Mouse (Mus musculus) MEL (cell line): ENCODE measurements around the gene Mpig6b. TPM values are rescaled to one million over a fixed set of nuclear protein-coding genes. Genes with fewer than 3 reads are reported as not detected.
A peak's percentile ranks its signal among the peaks of the same experiment; 100 is the strongest.

Experiments
- DNase-seq: peaks from one replicate; pipeline ENCODE4 v3.0.0; 2011; ENCODE audit warnings: low read depth, low spot score
- H3K27ac ChIP-seq: 2 replicates; pipeline ENCODE4 v1.5.1; 2012; ENCODE audit warnings: low read depth, mild to moderate bottlenecking, control low read depth, low read length, moderate library complexity; ENCODE audit not compliant: control insufficient read depth
- H3K27me3 ChIP-seq, 2 experiments: fragments of 150-350 bp in 1 of 2; sonication (generic) in 1 of 2; 2 replicates each; pipeline ENCODE4 v1.6.1; 2012; ENCODE audit warnings: low read length in 2 of 2, mild to moderate bottlenecking in 2 of 2, improper control_type of control experiment in 1 of 2, moderate library complexity in 1 of 2; ENCODE audit not compliant: insufficient read depth in 2 of 2, control insufficient read depth in 1 of 2
- H3K36me3 ChIP-seq, 2 experiments: 2 replicates each; pipeline ENCODE4 v1.6.1; 2012 to 2014; ENCODE audit warnings: low read length in 2 of 2, improper control_type of control experiment in 1 of 2, inconsistent platforms in 1 of 2, mild to moderate bottlenecking in 1 of 2; ENCODE audit not compliant: insufficient read depth in 2 of 2, control insufficient read depth in 1 of 2
- H3K4me1 ChIP-seq, 2 experiments: fragments of 150-350 bp in 1 of 2; sonication (generic) in 1 of 2; 2 replicates each; pipeline ENCODE4 v1.6.1; 2012; ENCODE audit warnings: low read length in 2 of 2, improper control_type of control experiment in 1 of 2, mild to moderate bottlenecking in 1 of 2; ENCODE audit not compliant: insufficient read depth in 2 of 2, control insufficient read depth in 1 of 2
- H3K4me3 ChIP-seq, 2 experiments: fragments of 150-350 bp in 1 of 2; sonication (generic) in 1 of 2; 2 replicates each; pipeline ENCODE4 v1.5.1; 2012; ENCODE audit warnings: low read depth in 2 of 2, low read length in 2 of 2, mild to moderate bottlenecking in 2 of 2, moderate library complexity in 2 of 2, control low read depth in 1 of 2, improper control_type of control experiment in 1 of 2; ENCODE audit not compliant: control insufficient read depth in 1 of 2, insufficient read depth in 1 of 2
- H3K79me2 ChIP-seq: 2 replicates; pipeline ENCODE4 v1.6.1; 2012; ENCODE audit warnings: mild to moderate bottlenecking, low read length, moderate library complexity; ENCODE audit not compliant: control insufficient read depth, poor library complexity, insufficient read depth
- H3K9ac ChIP-seq: 2 replicates; pipeline ENCODE4 v1.6.1; 2012; ENCODE audit warnings: low read depth, mild to moderate bottlenecking, control low read depth, low read length, moderate library complexity; ENCODE audit not compliant: control insufficient read depth, poor library complexity, severe bottlenecking
- H3K9me3 ChIP-seq: fragments of 150-350 bp; sonication (generic); replicated peaks from 2 replicates; pipeline ENCODE4 v1.6.1; 2012; ENCODE audit warnings: mild to moderate bottlenecking, low read length, improper control_type of control experiment, moderate library complexity; ENCODE audit not compliant: insufficient read depth
- BHLHE40 ChIP-seq: IDR thresholded peaks from 2 replicates; pipeline ENCODE4 v1.6.1; 2012; ENCODE audit warnings: low read depth, mild to moderate bottlenecking, inconsistent platforms, low read length, improper control_type of control experiment, borderline replicate concordance
- CHD2 ChIP-seq: IDR thresholded peaks from 2 replicates; pipeline ENCODE4 v1.6.1; 2011; ENCODE audit warnings: low read length, improper control_type of control experiment
- E2F4 ChIP-seq: IDR thresholded peaks from 2 replicates; pipeline ENCODE4 v1.6.1; 2011; ENCODE audit warnings: low read depth, low read length, improper control_type of control experiment, borderline replicate concordance
- ELF1 ChIP-seq: IDR thresholded peaks from 2 replicates; pipeline ENCODE4 v1.6.1; 2014; ENCODE audit warnings: low read depth, mild to moderate bottlenecking, inconsistent platforms, low read length, improper control_type of control experiment, moderate library complexity
- EP300 ChIP-seq, 2 experiments: IDR thresholded peaks; 2 replicates each; pipeline ENCODE4 v1.6.1; 2011; ENCODE audit warnings: improper control_type of control experiment in 2 of 2, low read length in 2 of 2, low read depth in 1 of 2, mild to moderate bottlenecking in 1 of 2
- JUND ChIP-seq: IDR thresholded peaks from 2 replicates; pipeline ENCODE4 v1.6.1; 2011; ENCODE audit warnings: low read depth, mild to moderate bottlenecking, improper control_type of control experiment, low read length
- MAFK ChIP-seq: IDR thresholded peaks from 2 replicates; pipeline ENCODE4 v1.6.1; 2011; ENCODE audit warnings: low read depth, mild to moderate bottlenecking, low read length, improper control_type of control experiment, borderline replicate concordance
- MAX ChIP-seq: IDR thresholded peaks from 2 replicates; pipeline ENCODE4 v1.6.1; 2011; ENCODE audit warnings: low read length, improper control_type of control experiment
- MAZ ChIP-seq: IDR thresholded peaks from 2 replicates; pipeline ENCODE4 v1.6.1; 2012; ENCODE audit warnings: low read depth, mild to moderate bottlenecking, inconsistent platforms, low read length, improper control_type of control experiment
- MEF2A ChIP-seq: IDR thresholded peaks from 2 replicates; pipeline ENCODE4 v1.6.1; 2014; ENCODE audit warnings: low read depth, mild to moderate bottlenecking, inconsistent platforms, low read length, improper control_type of control experiment; ENCODE audit not compliant: poor library complexity, insufficient replicate concordance, severe bottlenecking; ENCODE audit errors: extremely low read depth
- MYB ChIP-seq: IDR thresholded peaks from 2 replicates; pipeline ENCODE4 v1.6.1; 2011; ENCODE audit warnings: mild to moderate bottlenecking, low read depth, low read length, improper control_type of control experiment
- MYC ChIP-seq: IDR thresholded peaks from 2 replicates; pipeline ENCODE4 v1.6.1; 2011; ENCODE audit warnings: low read depth, mild to moderate bottlenecking, low read length, improper control_type of control experiment, moderate library complexity
- NRF1 ChIP-seq: IDR thresholded peaks from 2 replicates; pipeline ENCODE4 v1.6.1; 2014; ENCODE audit warnings: low read depth, mild to moderate bottlenecking, inconsistent platforms, low read length, improper control_type of control experiment, moderate library complexity; ENCODE audit not compliant: poor library complexity, insufficient read depth, severe bottlenecking
- POLR2A ChIP-seq, 2 experiments: IDR thresholded peaks; 2 replicates each; pipeline ENCODE4 v1.6.1; 2011 to 2012; ENCODE audit warnings: low read length in 2 of 2, mild to moderate bottlenecking in 2 of 2, control low read depth in 1 of 2, improper control_type of control experiment in 1 of 2, low read depth in 1 of 2, moderate library complexity in 1 of 2; ENCODE audit not compliant: control insufficient read depth in 1 of 2, insufficient read depth in 1 of 2, poor library complexity in 1 of 2
- RCOR1 ChIP-seq: IDR thresholded peaks from 2 replicates; pipeline ENCODE4 v1.6.1; 2012; ENCODE audit warnings: low read depth, mild to moderate bottlenecking, inconsistent platforms, low read length, improper control_type of control experiment
- SIN3A ChIP-seq: IDR thresholded peaks from 2 replicates; pipeline ENCODE4 v1.6.1; 2012; ENCODE audit warnings: low read length, improper control_type of control experiment, inconsistent platforms
- SMC3 ChIP-seq: IDR thresholded peaks from 2 replicates; pipeline ENCODE4 v1.6.1; 2011; ENCODE audit warnings: low read depth, low read length, improper control_type of control experiment
- TBP ChIP-seq: IDR thresholded peaks from 2 replicates; pipeline ENCODE4 v1.8.0; 2011; ENCODE audit warnings: low read depth, low read length, improper control_type of control experiment
- UBTF ChIP-seq: IDR thresholded peaks from 2 replicates; pipeline ENCODE4 v1.6.1; 2012; ENCODE audit warnings: low read depth, mild to moderate bottlenecking, inconsistent platforms, low read length, improper control_type of control experiment, moderate library complexity, borderline replicate concordance; ENCODE audit not compliant: insufficient read depth
- USF1 ChIP-seq: IDR thresholded peaks from 2 replicates; pipeline ENCODE4 v1.6.1; 2014; ENCODE audit warnings: low read depth, mild to moderate bottlenecking, inconsistent platforms, low read length, improper control_type of control experiment, moderate library complexity
- ZC3H11A ChIP-seq: IDR thresholded peaks from 2 replicates; pipeline ENCODE4 v1.6.1; 2012; ENCODE audit warnings: low read depth, mild to moderate bottlenecking, inconsistent platforms, low read length, improper control_type of control experiment
- ZMIZ1 ChIP-seq: IDR thresholded peaks from 2 replicates; pipeline ENCODE4 v1.6.1; 2012; ENCODE audit warnings: low read depth, mild to moderate bottlenecking, inconsistent platforms, low read length, improper control_type of control experiment, moderate library complexity
- polyA plus RNA-seq, 2 experiments: library from polyadenylated mRNA; stranded (reverse) in 1 of 2; unstranded in 1 of 2; fragments of >175 nt in 1 of 2; fragments of >200 nt in 1 of 2; gene quantifications; 2 replicates each; pipeline versions ENCODE4 v1.2.1 to v1.2.4; 2012; ENCODE audit warnings: low replicate concordance in 2 of 2, low read depth in 1 of 2; ENCODE audit not compliant: insufficient read length in 2 of 2, insufficient read depth in 1 of 2, missing spikeins in 1 of 2
- total RNA-seq: library from RNA; depleted of rRNA; stranded (reverse); fragments of 300-350 nt; gene quantifications from 2 replicates; pipeline ENCODE4 v1.2.3, GENCODE M21; 2012

Mpig6b gene
- total and polyA plus RNA-seq, 3 experiments = not detected

DNA sequence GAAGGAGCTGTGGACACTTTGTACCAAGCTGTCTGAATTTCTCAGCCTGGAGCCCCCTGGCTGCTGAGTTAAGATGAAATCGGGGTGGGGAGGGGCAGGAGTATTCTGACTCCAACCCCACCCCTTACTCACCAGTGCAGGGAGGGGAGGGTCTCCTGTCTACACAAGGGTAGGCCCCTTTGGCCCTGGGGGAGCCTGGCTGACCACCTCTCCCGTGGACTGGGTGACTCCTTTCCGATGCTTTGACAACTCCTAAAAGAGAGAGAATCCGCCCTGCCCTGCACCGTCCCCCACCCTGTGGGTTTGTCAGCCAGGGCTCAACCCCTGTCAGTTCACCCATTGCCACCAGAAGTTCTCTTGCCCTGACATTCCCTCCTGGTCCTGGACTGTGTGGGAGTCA is 39.8 kb downstream of the Mpig6b start:
- Histone ChIP-seq H3K4me1 (peaks cover 17 to 55% of the 10 kb centered on the region in 2 experiments; a peak in 3 of 4 replicates), H3K79me2 (peaks cover 39% of the 10 kb centered on the region)
- TF ChIP-seq SMC3 = peak; percentile 0
- TF ChIP-seq CHD2 = no peak
- peak; percentile 12; the same call in 1 of the 2 replicates for TF ChIP-seq ZMIZ1
- TF ChIP-seq RCOR1 = no peak
- TF ChIP-seq MYC = no peak
- TF ChIP-seq, all 39 proteins: peak for 2
- Histone ChIP-seq H3K4me3 (peak overlapping the region; percentile 42 to 45), H3K9ac (peak overlapping the region; percentile 63), H3K27ac (peak overlapping the region; percentile 62), H3K36me3 (peaks cover 0 to 46% of the 10 kb centered on the region in 2 experiments; a peak in 2 of 4 replicates), H3K27me3 (no peaks in the 10 kb centered on the region), H3K9me3 (no peaks in the 10 kb centered on the region)
- DNase-seq = no peak

DNA sequence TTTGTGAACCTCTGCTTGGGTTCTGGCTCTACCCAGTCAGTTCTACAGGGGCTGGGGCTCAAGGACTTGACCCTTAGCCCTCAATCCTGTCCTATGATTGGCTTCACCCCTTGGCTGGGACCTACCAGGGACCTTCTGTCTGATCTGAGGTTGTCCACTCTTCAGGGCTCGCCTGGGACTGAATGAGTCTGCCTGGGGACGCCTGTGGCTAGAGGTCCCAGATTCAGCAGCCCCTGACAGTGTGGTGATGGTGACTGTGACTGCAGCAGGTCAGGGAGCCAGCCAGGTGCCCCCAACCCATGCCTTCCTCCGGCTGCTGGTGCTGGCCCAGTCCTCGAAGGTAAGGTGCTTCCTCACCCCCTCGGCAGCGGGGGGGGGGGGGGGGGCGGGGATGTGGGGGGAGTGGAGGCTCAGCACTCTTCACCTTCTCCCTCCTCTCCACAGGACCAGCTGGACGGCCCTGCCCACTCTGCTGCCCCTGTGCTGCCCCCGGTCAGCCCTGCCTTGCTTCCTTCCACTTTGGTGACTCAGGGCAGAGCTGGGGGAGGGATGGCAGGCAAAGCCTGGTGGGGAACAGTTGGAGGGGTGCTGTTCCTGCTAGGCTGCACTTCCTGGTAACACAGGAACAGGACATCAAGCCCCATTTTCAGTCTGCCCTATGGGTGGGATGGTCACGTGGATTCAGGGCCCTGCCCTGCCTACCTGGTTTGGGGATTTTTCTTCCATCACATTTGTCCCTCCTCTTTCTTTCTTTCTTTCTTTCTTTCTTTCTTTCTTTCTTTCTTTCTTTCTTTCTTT is 41.1 kb downstream of the Mpig6b start:
- Histone ChIP-seq H3K4me1 (peaks cover 17 to 64% of the 10 kb centered on the region in 2 experiments; a peak in 3 of 4 replicates), H3K9ac (peak overlapping the region; percentile 77)

More for the DNA sequence above, 41.1 kb downstream of the Mpig6b start:
- H3K27me3 ChIP-seq = no peaks in the 10 kb centered on the region
- H3K36me3 ChIP-seq = peaks cover 0 to 50% of the 10 kb centered on the region in 2 experiments; a peak in 2 of 4 replicates
- no peaks in the 10 kb centered on the region for H3K9me3 ChIP-seq
- H3K4me3 ChIP-seq = peak overlapping the region; percentile 54 to 66; a peak in 3 of 4 replicates
- peaks cover 39% of the 10 kb centered on the region for H3K79me2 ChIP-seq
- TF ChIP-seq MAFK = no peak
- TF ChIP-seq ZC3H11A = no peak
- no peak for TF ChIP-seq JUND
- TF ChIP-seq MAX = peak; percentile 54; the same call in 1 of the 2 replicates
- TF ChIP-seq UBTF = no peak
- peak; percentile 75; the same call in 1 of the 2 replicates for TF ChIP-seq MYC
- 0 out of 2 replicates have a peak, but pooled peaks have one; percentile 49 for TF ChIP-seq ELF1
- TF ChIP-seq TBP = 0 out of 2 replicates have a peak, but pooled peaks have one; percentile 33
- no peak for TF ChIP-seq BHLHE40
- TF ChIP-seq RCOR1 = no peak
- TF ChIP-seq EP300 (IDR thresholded peaks at IDR 0.05; ENCODE audit: low read depth in 1 of 2, low read length in 2 of 2) = peak in 1 of 2 experiments; percentile 23; a peak in 1 of 4 replicates
- peak in 1 of 2 experiments; percentile 51; a peak in 1 of 4 replicates for TF ChIP-seq POLR2A (IDR thresholded peaks at IDR 0.05; ENCODE audit: control insufficient read depth in 1 of 2, insufficient read depth in 1 of 2, low read depth in 1 of 2, low read length in 2 of 2, poor library complexity in 1 of 2)
- TF ChIP-seq MEF2A = no peak
- peak; percentile 81 for TF ChIP-seq USF1
- TF ChIP-seq SIN3A = peak; percentile 20; the same call in 1 of the 2 replicates
- TF ChIP-seq NRF1 = no peak
- no peak for TF ChIP-seq MAZ
- TF ChIP-seq MYB = 0 out of 2 replicates have a peak, but pooled peaks have one; percentile 16
- TF ChIP-seq E2F4 = no peak
- H3K27ac ChIP-seq = peak overlapping the region; percentile 96
- DNase-seq = peak; percentile 75
